Mouse (Mus musculus): ENCODE measurements around the gene Chsy1. TPM values are rescaled to one million over a fixed set of nuclear protein-coding genes. Genes with fewer than 3 reads are reported as not detected.

The Chsy1 gene
- 7.3 TPM for polyA plus RNA-seq (2014; fragmentation: Illumina TruSeq; extraction: RNeasy Lipid Tissue Mini Kit (QIAGEN cat#74804); ENCODE audit: low read depth, low replicate concordance)

GRCm38 (mm10) chr7:66108961-66109854 lies at the start of gene Chsy1:
TSS of gene Chsy1 (plus strand) at chr7:66109515.

DNA sequence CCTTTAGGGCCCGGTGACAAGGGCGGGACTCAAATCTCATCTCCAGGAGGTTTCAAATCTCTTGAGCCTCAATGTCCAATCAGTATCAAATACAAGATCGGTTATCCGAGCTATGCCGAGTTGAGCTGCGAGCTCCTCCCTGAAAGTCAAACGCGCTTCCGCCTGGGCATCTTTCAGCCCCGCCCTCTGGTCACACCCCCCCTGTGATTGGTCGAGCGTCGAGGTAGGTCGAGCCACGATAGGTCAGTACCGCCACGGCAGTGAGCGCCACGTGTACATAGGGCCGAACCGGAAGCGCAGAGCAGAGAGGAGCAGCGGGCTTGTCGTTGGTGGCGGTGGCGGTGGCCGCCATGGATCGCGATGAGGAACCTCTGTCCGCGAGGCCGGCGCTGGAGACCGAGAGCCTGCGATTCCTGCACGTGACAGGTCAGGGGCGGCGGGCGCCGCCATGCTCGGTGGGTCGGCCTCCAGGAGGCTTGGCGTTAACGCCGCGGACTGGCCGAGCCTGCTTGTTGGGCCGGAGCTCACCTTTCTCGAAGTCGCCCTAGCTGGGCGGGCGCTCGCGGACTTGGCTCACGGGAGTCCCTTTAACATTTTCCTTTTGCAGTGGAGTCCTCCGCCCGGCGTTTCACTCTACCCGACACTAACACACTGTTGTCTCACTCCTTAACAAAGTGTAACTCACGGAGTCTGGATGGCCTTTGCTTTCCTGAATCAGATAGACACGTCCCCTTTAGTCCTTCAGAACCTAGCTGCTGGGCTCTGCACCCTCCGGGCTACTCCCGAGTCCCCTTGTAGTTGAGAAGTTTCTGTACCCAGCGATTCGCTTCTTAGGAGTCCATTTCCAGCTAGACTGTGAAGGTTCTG lies 29.7 kb upstream of the Chsy1 start, which contains the start of gene Selenos:
Gene Selenos (plus strand): TSS at position 286 of the 867 bp plus-strand sequence.

Other genes with a start within 250 kb of the Chsy1 start
- gene Pcsk6, start 247.8 kb upstream of the Chsy1 start, polyA plus RNA-seq (2014; fragmentation: Illumina TruSeq; extraction: RNeasy Lipid Tissue Mini Kit (QIAGEN cat#74804); ENCODE audit: low read depth, low replicate concordance): 36.4 TPM
- not detected for gene Gm45213, start 65.9 kb upstream of the Chsy1 start, polyA plus RNA-seq (2014; fragmentation: Illumina TruSeq; extraction: RNeasy Lipid Tissue Mini Kit (QIAGEN cat#74804); ENCODE audit: low read depth, low replicate concordance)
- 22.9 TPM for gene Snrpa1, start 50.5 kb upstream of the Chsy1 start, polyA plus RNA-seq (2014; fragmentation: Illumina TruSeq; extraction: RNeasy Lipid Tissue Mini Kit (QIAGEN cat#74804); ENCODE audit: low read depth, low replicate concordance)
- 53.7 TPM for gene Selenos, start 29.9 kb upstream of the Chsy1 start, polyA plus RNA-seq (2014; fragmentation: Illumina TruSeq; extraction: RNeasy Lipid Tissue Mini Kit (QIAGEN cat#74804); ENCODE audit: low read depth, low replicate concordance)